Mouse (Mus musculus) midbrain, embryonic 12.5 days (tissue): Measurements from ENCODE around the gene Hoxd9. TPM values are rescaled to one million over a fixed set of nuclear protein-coding genes. Genes with fewer than 3 reads are reported as not detected.

Source experiments
- ATAC-seq: fragments of 200-750 bp; cut with Nextera tagmentation; 2 replicates; pipeline ENCODE4 v1.8.0; 2017; ENCODE audit warnings: low read depth, moderate TSS enrichment, moderate library complexity; ENCODE audit not compliant: low FRiP score
- H3K27ac ChIP-seq: fragments of 300-500 bp; sonication (generic); replicated peaks from 2 replicates; pipeline ENCODE4 v1.5.1; 2016; ENCODE audit warnings: mild to moderate bottlenecking
- H3K27me3 ChIP-seq: fragments of 300-500 bp; sonication (generic); 2 replicates; pipeline ENCODE4 v1.6.1; 2016; ENCODE audit warnings: mild to moderate bottlenecking
- H3K36me3 ChIP-seq: fragments of 300-500 bp; sonication (generic); 2 replicates; pipeline ENCODE4 v1.6.1; 2016
- H3K4me1 ChIP-seq: fragments of 300-500 bp; sonication (generic); 2 replicates; pipeline ENCODE4 v1.6.1; 2016
- H3K4me2 ChIP-seq: fragments of 300-500 bp; sonication (generic); replicated peaks from 2 replicates; pipeline ENCODE4 v1.6.1; 2016; ENCODE audit warnings: mild to moderate bottlenecking, moderate library complexity
- H3K4me3 ChIP-seq: fragments of 300-500 bp; sonication (generic); 2 replicates; pipeline ENCODE4 v1.5.1; 2016; ENCODE audit warnings: mild to moderate bottlenecking
- H3K9ac ChIP-seq: fragments of 300-500 bp; sonication (generic); replicated peaks from 2 replicates; pipeline ENCODE4 v1.6.1; 2016; ENCODE audit warnings: mild to moderate bottlenecking, moderate library complexity
- H3K9me3 ChIP-seq: fragments of 300-500 bp; sonication (generic); 2 replicates; pipeline ENCODE4 v1.6.1; 2016; ENCODE audit warnings: mild to moderate bottlenecking
- WGBS: fragments of 180-500 bp; shearing (Covaris S2); methylation state at CpG from one replicate; pipeline ENCODE4 v1.1.7; 2016; 5-methylcytosine and 5-hydroxymethylcytosine counted together
- polyA plus RNA-seq: library from polyadenylated mRNA; unstranded; fragments of >200 nt; fragmentation: Nextera tagmentation; extraction: Ambion mirVana; gene quantifications from 2 replicates; pipeline ENCODE4 v1.2.1, GENCODE M21; 2016

Gene Hoxd9
- polyA plus RNA-seq, 1 experiment from 2014 or later = not detected

DNA sequence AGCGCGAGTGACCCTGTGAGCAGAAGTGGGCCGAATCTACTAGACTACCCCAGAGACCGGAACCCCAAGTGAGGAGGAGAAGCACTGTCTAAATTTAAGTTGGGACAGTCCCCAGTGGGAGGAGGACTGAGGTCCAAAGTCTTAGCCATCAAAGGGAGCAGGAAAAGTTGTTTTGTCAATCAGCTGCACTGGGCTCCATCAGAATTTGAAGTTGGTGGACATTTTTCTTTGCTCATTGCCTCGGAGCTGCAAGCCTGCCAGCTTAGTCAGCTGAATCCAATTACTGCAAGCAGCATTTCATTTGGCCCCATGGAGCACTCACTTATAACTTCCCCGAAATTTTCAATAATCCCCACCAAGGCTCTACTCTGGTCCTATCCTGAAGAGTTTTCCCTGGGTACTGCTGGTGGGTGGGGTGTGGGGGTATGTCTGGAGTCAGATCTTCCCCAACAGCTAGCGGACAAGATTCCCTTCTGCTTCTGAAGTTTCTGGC lies 40.1 kb downstream of the Hoxd9 start:
- 4% methylated on average over 7 of the region's 7 CpGs for WGBS
- no peak overlapping the region for H3K4me2 ChIP-seq
- no peaks in the 10 kb centered on the region for H3K9me3 ChIP-seq
- H3K9ac ChIP-seq = no peak overlapping the region
- no peak overlapping the region for H3K4me3 ChIP-seq
- H3K4me1 ChIP-seq = peaks cover 6% of the 10 kb centered on the region
- peaks cover 99% of the 10 kb centered on the region for H3K27me3 ChIP-seq
- no peak overlapping the region for H3K27ac ChIP-seq
- no peak for ATAC-seq
- no peaks in the 10 kb centered on the region for H3K36me3 ChIP-seq

DNA sequence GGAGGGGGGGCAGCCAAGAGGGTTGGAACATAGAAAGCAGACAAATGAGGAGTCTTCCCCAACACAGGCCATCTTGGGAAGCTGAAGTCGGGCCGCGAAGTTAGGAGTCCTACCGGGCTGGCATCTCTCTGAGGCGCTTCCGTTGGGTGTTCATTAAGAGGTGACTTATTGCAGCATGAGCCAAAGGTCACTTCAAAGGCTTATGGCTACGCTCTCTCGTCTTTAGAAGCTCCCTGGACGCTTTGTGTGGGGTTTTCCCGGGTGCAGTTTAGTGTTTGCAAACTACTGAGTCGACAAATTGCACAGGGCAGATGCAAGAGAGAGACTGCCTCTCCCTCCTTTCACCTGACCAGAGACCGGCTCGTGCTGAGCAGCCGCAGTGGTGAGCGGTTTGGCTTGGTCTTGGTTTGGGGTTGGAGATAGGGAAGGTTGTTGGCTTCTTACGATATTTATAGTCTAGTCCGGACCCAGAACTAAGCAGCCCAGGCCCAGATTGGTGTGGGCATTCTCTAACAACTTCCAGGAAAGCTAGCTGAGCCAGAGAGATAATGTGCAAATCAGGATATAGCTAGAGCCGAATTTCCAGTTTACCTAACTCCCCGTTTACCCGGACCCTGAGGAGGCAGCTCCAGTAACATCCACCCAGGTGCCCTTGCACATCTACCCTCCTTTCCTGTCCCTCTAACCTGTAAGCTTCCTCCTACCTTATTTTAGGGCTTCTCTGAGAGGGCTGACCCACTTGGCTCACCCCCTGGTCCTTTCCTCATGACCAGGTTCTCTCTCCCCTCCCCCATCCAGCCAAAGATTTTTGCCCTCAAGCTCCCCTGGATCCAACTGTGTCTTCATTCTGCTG lies 41.3 kb downstream of the Hoxd9 start:
- no peak for ATAC-seq
- Histone ChIP-seq H3K36me3 (no peaks in the 10 kb centered on the region), H3K4me1 (peaks cover 4% of the 10 kb centered on the region; the same call in 1 of the 2 replicates), H3K27me3 (peaks cover 97% of the 10 kb centered on the region), H3K4me3 (no peak overlapping the region), H3K4me2 (no peak overlapping the region), H3K9ac (no peak overlapping the region), H3K27ac (no peak overlapping the region), H3K9me3 (no peaks in the 10 kb centered on the region)
- 2% methylated on average over 20 of the region's 20 CpGs for WGBS

DNA sequence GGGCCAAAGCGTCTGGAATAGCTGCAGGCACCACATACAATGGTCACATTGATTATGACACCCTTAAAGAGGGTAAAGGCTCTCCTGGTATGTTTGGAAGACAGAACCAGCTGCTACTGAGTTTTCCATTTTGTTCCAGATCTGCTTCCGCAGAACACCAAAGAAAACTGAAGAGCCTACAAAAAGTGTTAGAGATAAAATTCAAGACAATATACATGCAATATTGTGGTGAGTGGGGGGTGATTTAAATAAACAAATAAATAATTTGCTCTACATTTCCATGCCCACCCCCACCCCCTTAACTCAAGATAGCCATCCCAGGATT lies 41.9 kb downstream of the Hoxd9 start:
- Histone ChIP-seq H3K27ac (no peak overlapping the region), H3K4me1 (peaks cover 4% of the 10 kb centered on the region; the same call in 1 of the 2 replicates), H3K9me3 (no peaks in the 10 kb centered on the region), H3K9ac (no peak overlapping the region), H3K4me3 (no peak overlapping the region), H3K27me3 (peaks cover 97% of the 10 kb centered on the region), H3K36me3 (no peaks in the 10 kb centered on the region), H3K4me2 (no peak overlapping the region)
- ATAC-seq = no peak
- WGBS = 6% methylated on average over 2 of the region's 2 CpGs

DNA sequence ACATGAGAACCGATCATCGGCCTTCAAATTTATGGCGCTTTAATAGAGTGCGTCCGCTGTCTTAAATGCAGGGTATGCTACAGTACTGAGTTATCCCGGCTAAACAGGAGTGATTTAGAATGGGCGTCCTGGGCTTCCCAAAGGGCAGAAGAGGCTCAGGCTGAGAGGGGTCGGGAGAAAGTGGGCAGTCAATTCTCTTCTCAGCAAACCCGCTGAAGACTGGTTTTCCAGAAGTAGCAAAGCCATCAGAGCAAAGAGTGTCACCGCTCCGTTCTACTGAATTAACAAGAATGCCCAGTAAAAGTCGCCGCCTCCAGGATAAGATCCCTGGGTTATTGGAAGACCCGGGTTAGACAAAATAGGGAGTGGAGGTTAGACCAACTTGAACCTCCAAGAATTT lies 42.3 kb downstream of the Hoxd9 start:
- Histone ChIP-seq H3K27me3 (peaks cover 97% of the 10 kb centered on the region), H3K4me1 (peaks cover 4% of the 10 kb centered on the region; the same call in 1 of the 2 replicates), H3K9ac (no peak overlapping the region), H3K27ac (no peak overlapping the region), H3K4me3 (no peak overlapping the region), H3K36me3 (no peaks in the 10 kb centered on the region), H3K9me3 (no peaks in the 10 kb centered on the region), H3K4me2 (no peak overlapping the region)
- no peak for ATAC-seq
- WGBS = 4% methylated on average over 14 of the region's 14 CpGs

DNA sequence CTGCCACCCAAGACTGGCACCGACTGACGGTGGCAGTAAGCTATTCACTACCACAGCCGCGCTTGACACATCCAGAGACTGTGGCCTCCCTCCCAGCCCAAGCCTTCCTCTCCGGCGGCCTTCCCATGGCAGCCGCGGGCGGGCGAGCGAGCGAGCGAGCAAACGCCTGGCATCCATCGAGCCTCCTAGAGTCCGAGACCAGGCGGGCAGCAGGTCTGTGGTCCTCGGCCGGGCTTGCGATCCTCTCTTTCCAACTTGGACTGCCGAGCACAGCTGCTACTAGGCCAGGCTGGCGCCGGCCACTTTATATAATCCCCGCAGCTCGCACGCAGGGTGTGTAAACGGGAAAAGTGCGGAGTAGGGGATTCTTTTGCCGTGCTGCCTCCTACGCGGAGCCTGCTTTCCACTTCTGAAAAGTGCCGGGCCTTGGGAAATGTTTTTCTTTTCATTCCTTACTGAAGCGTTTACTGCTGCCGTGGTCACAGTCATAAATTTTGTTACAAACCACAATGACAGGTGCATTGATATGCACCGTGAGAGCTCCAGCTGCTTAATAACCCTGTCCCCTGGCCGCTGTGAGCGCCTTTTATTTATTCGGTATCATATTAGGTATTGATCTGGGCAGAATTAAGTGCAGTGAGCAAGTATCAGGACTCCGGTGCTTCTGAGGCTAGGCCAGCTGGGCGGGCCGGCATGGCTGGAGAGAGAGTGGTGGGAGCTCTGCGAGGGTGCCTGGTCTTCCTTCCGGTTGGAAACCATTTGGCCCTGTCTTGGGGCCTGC lies 43.0 kb downstream of the Hoxd9 start:
- Histone ChIP-seq H3K27me3 (peaks cover 97% of the 10 kb centered on the region), H3K27ac (no peak overlapping the region), H3K9me3 (no peaks in the 10 kb centered on the region), H3K4me2 (no peak overlapping the region), H3K9ac (no peak overlapping the region), H3K4me3 (no peak overlapping the region), H3K36me3 (no peaks in the 10 kb centered on the region), H3K4me1 (peaks cover 4% of the 10 kb centered on the region; the same call in 1 of the 2 replicates)
- ATAC-seq = no peak
- under 1% methylated on average over 43 of the region's 43 CpGs for WGBS

DNA sequence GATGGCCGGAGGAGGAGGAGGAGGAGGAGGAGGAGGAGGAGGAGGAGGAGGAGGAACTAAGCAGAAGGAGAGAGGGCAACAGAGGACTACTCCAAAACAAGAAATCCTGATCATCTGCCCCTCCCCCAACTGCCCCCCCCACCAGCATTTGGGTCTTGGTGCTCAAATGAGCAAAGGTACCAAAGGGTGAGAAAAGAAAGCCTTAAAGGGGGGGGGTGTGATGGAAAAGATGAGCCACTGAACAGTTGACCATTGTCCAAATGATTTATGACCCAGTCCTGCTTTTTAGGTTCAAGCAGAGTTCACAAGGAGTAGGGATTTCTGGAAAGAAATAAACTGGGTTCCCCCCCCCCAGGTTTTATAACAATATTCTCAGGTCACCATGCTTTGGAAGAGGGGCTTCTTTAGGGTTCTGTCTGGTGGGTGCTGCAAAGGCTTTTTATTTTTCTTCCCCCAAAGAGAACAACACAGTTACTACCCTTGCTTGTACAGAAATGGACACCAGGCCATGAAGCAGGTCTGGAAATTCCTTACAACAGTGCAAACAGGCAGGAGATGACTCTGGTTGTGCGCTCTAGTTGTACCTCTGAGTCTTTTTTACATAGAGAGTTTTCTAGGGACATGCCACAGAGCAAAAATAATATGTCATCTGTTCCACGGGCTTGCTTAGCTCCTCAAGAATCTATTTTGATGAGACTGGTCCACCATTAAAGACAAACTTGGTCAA lies 43.9 kb downstream of the Hoxd9 start:
- no peak overlapping the region for H3K27ac ChIP-seq
- no peaks in the 10 kb centered on the region for H3K4me1 ChIP-seq
- ATAC-seq = no peak

DNA sequence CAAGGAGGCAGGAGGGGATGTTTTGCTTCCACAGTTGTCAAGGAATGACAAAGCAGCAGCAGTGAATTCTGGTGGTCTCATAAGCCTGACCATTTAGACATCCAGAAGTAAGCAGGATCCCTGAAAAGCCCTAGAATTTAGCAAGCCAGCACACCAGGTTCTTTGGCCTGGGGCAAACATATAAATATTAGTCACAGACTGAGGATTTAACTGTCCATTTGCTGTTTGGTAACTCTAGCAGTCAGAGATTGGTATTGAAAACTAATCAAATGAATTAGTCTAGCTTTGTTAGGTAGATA lies 44.4 kb downstream of the Hoxd9 start:
- Histone ChIP-seq H3K36me3 (no peaks in the 10 kb centered on the region), H3K4me3 (no peak overlapping the region), H3K4me2 (no peak overlapping the region), H3K9me3 (no peaks in the 10 kb centered on the region), H3K27ac (no peak overlapping the region), H3K9ac (no peak overlapping the region), H3K4me1 (no peaks in the 10 kb centered on the region), H3K27me3 (peaks cover 97% of the 10 kb centered on the region)
- no peak for ATAC-seq

More for the DNA sequence above, 43.9 kb downstream of the Hoxd9 start:
- H3K27me3 ChIP-seq = peaks cover 97% of the 10 kb centered on the region
- 23% methylated on average over 2 of the region's 3 CpGs for whole genome bisulfite sequencing
- no peak overlapping the region for H3K9ac ChIP-seq
- H3K4me2 ChIP-seq = no peak overlapping the region
- H3K9me3 ChIP-seq = no peaks in the 10 kb centered on the region
- no peak overlapping the region for H3K4me3 ChIP-seq
- H3K36me3 ChIP-seq = no peaks in the 10 kb centered on the region

DNA sequence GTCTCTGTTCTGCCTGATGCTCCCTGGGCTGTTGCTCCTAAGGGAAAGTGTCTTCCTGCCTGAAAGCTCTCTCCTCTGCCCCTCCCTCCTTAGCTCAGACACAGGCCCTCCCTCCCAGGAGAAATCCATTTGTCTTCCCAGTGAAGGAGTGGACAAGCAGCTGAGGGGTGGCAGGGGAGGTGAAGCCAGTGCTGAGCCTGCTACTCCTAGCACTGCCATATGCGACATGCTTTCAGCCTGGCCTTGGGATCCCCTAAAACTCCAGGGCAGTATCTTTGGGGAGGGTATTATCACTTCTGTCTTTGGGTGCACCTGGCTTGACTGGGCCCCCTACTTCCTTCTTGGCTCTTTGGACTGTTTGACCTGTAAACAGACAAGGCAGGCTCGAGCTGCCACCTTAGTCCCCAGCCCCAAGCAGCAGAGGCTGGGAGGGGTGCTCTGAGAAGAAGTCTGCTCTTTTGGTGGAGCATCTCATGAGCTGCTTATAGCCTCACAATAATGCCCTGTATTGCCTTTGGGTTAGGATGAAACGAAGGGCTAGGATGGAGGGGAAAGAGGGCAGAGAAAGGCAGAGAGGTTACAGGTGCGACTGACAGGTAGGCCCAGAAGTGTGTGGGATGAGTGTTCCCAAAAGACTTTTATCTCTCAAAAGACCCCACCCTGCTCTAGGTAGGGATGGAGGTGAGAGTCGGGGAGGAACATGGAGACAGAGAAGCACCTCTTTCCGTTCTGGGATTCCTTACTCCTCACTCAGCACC lies 48.2 kb downstream of the Hoxd9 start:
- no peak overlapping the region for H3K27ac ChIP-seq
- no peak overlapping the region for H3K4me3 ChIP-seq
- H3K4me1 ChIP-seq = peaks cover 11% of the 10 kb centered on the region
- no peaks in the 10 kb centered on the region for H3K9me3 ChIP-seq
- H3K4me2 ChIP-seq = no peak overlapping the region
- H3K27me3 ChIP-seq = peaks cover 95% of the 10 kb centered on the region
- no peak for ATAC-seq
- 2% methylated on average over 6 of the region's 6 CpGs for WGBS
- H3K36me3 ChIP-seq = no peaks in the 10 kb centered on the region
- H3K9ac ChIP-seq = no peak overlapping the region

DNA sequence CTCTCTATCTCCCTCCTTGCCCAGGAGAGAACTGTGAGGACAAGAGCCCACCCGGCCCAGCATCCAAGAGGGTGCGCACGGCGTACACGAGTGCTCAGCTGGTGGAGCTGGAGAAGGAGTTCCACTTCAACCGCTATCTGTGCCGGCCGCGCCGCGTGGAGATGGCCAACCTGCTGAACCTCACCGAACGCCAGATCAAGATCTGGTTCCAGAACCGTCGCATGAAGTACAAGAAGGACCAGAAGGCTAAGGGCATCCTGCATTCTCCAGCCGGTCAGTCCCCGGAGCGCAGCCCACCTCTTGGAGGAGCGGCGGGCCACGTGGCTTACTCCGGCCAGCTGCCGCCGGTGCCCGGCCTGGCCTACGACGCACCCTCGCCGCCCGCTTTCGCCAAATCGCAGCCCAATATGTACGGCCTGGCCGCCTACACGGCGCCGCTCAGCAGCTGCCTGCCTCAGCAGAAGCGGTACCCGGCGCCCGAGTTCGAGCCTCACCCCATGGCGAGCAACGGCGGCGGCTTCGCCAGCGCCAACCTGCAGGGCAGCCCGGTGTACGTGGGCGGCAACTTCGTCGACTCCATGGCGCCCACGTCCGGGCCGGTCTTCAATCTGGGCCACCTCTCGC lies 48.9 kb downstream of the Hoxd9 start:
- H3K4me1 ChIP-seq = peaks cover 11% of the 10 kb centered on the region
- H3K36me3 ChIP-seq = no peaks in the 10 kb centered on the region
- no peak for ATAC-seq
- H3K9ac ChIP-seq = no peak overlapping the region
- no peak overlapping the region for H3K4me2 ChIP-seq
- 0 out of 2 replicates have a peak overlapping the region, but pooled peaks have one; percentile 5 for H3K4me3 ChIP-seq
- H3K27me3 ChIP-seq = peaks cover 95% of the 10 kb centered on the region
- no peak overlapping the region for H3K27ac ChIP-seq
- under 1% methylated on average over 58 of the region's 58 CpGs for WGBS
- H3K9me3 ChIP-seq = no peaks in the 10 kb centered on the region

DNA sequence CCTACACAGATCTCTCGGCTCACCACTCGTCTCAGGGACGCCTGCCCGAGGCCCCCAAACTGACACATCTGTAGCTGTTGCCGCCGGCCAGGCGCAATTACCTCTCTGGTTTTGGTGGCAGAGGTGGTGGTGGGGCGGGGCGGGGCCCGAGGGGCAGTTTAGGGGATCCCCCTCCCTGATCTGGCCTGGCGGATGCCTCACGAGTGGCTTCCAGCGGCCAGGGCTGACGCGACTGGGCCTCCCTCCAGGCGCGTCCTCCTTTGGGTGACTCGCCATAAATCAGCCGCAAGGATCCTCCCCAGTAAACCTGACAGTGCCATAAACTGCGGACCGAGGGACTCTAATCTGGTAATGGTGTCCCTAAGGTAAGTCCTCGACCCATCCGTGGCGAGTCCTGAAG lies 49.5 kb downstream of the Hoxd9 start:
- H3K36me3 ChIP-seq = no peaks in the 10 kb centered on the region
- H3K9ac ChIP-seq = no peak overlapping the region
- peaks cover 95% of the 10 kb centered on the region for H3K27me3 ChIP-seq
- under 1% methylated on average over 24 of the region's 24 CpGs for WGBS
- H3K4me2 ChIP-seq = no peak overlapping the region
- no peaks in the 10 kb centered on the region for H3K9me3 ChIP-seq
- no peak for ATAC-seq
- no peak overlapping the region for H3K4me3 ChIP-seq
- no peak overlapping the region for H3K27ac ChIP-seq
- peaks cover 11% of the 10 kb centered on the region for H3K4me1 ChIP-seq

DNA sequence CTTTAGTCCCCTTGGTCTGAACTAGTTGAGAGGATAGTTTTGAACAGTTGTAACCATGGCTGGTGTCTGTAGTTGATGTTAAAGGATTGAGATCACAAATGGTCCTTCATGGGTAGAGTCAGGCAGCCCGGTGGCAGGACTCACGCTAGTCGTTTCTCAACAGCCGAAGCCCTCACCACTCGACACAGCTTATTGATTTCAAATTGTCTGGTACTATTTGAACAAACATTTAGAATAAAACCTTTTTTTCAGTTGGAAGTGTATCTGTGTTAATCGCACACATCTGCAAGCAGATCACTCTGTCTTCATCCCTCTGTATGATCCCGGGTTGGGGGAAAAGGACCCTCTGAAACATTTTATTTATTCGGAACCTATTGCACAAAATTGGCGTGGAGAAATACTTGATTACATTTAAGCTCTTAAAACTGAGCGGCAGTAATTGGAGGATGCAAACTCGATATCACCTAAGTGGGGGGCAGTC lies 50.2 kb downstream of the Hoxd9 start:
- Histone ChIP-seq H3K9me3 (no peaks in the 10 kb centered on the region), H3K9ac (no peak overlapping the region), H3K4me3 (no peak overlapping the region), H3K36me3 (no peaks in the 10 kb centered on the region), H3K27me3 (peaks cover 96% of the 10 kb centered on the region), H3K4me2 (no peak overlapping the region), H3K27ac (no peak overlapping the region), H3K4me1 (peaks cover 16% of the 10 kb centered on the region)
- ATAC-seq = no peak
- WGBS = 3% methylated on average over 11 of the region's 11 CpGs
